Mouse (Mus musculus) midbrain, postnatal 0 days (tissue): Measurements from ENCODE around the gene Senp6. TPM values are rescaled to one million over a fixed set of nuclear protein-coding genes. Genes with fewer than 3 reads are reported as not detected.

ENCODE experiments used
- ATAC-seq: fragments of 200-750 bp; cut with Nextera tagmentation; 2 replicates; pipeline ENCODE4 v1.8.0; 2017; ENCODE audit warnings: moderate number of reproducible peaks, mild to moderate bottlenecking, moderate TSS enrichment, moderate library complexity; ENCODE audit not compliant: low FRiP score
- DNase-seq: peaks from one replicate; pipeline ENCODE4 v3.0.0-alpha.2; 2015; ENCODE audit warnings: low spot score
- H3K27ac ChIP-seq: fragments of 300-500 bp; sonication (generic); 2 replicates; pipeline ENCODE4 v1.5.1; 2014; ENCODE audit warnings: low read depth, mild to moderate bottlenecking, low read length, mixed read lengths
- H3K27me3 ChIP-seq: fragments of 300-500 bp; sonication (generic); 2 replicates; pipeline ENCODE4 v1.6.1; 2014; ENCODE audit warnings: low read length, control low read depth, mixed read lengths; ENCODE audit not compliant: insufficient read depth
- H3K36me3 ChIP-seq: fragments of 300-500 bp; sonication (generic); 2 replicates; pipeline ENCODE4 v1.6.1; 2014; ENCODE audit warnings: low read length, control low read depth, mixed read lengths; ENCODE audit not compliant: insufficient read depth
- H3K4me1 ChIP-seq: fragments of 300-500 bp; sonication (generic); 2 replicates; pipeline ENCODE4 v1.6.1; 2014; ENCODE audit warnings: mild to moderate bottlenecking, control low read depth, antibody characterized with exemption, low read length, mixed read lengths; ENCODE audit not compliant: insufficient read depth
- H3K4me2 ChIP-seq: fragments of 300-500 bp; sonication (generic); 2 replicates; pipeline ENCODE4 v1.6.1; 2014; ENCODE audit warnings: low read depth, mild to moderate bottlenecking, low read length, mixed read lengths; ENCODE audit not compliant: poor library complexity, severe bottlenecking
- H3K4me3 ChIP-seq: fragments of 300-500 bp; sonication (generic); 2 replicates; pipeline ENCODE4 v1.5.1; 2014; ENCODE audit warnings: low read depth, mild to moderate bottlenecking, low read length, moderate library complexity
- H3K9ac ChIP-seq: fragments of 300-500 bp; sonication (generic); replicated peaks from 2 replicates; pipeline ENCODE4 v1.6.1; 2014; ENCODE audit warnings: mild to moderate bottlenecking, low read length, moderate library complexity, mixed read lengths; ENCODE audit not compliant: poor library complexity, severe bottlenecking
- H3K9me3 ChIP-seq: fragments of 300-500 bp; sonication (generic); 2 replicates; pipeline ENCODE4 v1.6.1; 2016; ENCODE audit warnings: low read length, control low read depth
- CTCF ChIP-seq: IDR thresholded peaks from 2 replicates; pipeline ENCODE4 v1.5.1; 2016; ENCODE audit warnings: antibody characterized with exemption, mild to moderate bottlenecking
- WGBS: fragments of 180-500 bp; shearing (Covaris S2); extraction: QIAGEN DNeasy Blood & Tissue Kit; methylation state at CpG from one replicate; pipeline ENCODE4 v1.1.7; 2014; 5-methylcytosine and 5-hydroxymethylcytosine counted together
- polyA plus RNA-seq: library from polyadenylated mRNA; unstranded; fragments of >200 nt; fragmentation: Nextera tagmentation; extraction: Ambion mirVana; gene quantifications from 2 replicates; pipeline ENCODE4 v1.2.1, GENCODE M21; 2015
- total RNA-seq: library from RNA; depleted of rRNA; stranded (reverse); fragments of >200 nt; gene quantifications from 2 replicates; pipeline ENCODE4 v1.2.3, GENCODE M21; 2014; rRNA removed

Senp6 gene
- total and polyA plus RNA-seq, 2 experiments from 2014 or later = 43.7 to 88.0 TPM

- no peak for ATAC-seq
- H3K36me3 ChIP-seq = no peaks in the 10 kb centered on the region
- no peak overlapping the region for H3K4me3 ChIP-seq
- H3K9ac ChIP-seq = no peak overlapping the region
- no peak for TF ChIP-seq CTCF
- H3K4me2 ChIP-seq = no peak overlapping the region
- no peaks in the 10 kb centered on the region for H3K27me3 ChIP-seq
- H3K27ac ChIP-seq = no peak overlapping the region
- H3K9me3 ChIP-seq = no peaks in the 10 kb centered on the region
- no peak for DNase-seq
- WGBS = 68% methylated on average over 6 of the region's 6 CpGs
- no peaks in the 10 kb centered on the region for H3K4me1 ChIP-seq
Observed at GRCm38 (mm10) chr9:80191240-80191639, 124.5 kb downstream of the Senp6 start.

GRCm38 (mm10) chr9:80192324-80192723 lies 125.6 kb downstream of the Senp6 start:
- ATAC-seq = no peak
- H3K9me3 ChIP-seq = no peaks in the 10 kb centered on the region
- H3K9ac ChIP-seq = no peak overlapping the region
- H3K27me3 ChIP-seq = no peaks in the 10 kb centered on the region
- no peak for DNase-seq
- H3K36me3 ChIP-seq = no peaks in the 10 kb centered on the region
- H3K27ac ChIP-seq = no peak overlapping the region
- H3K4me1 ChIP-seq = no peaks in the 10 kb centered on the region
- H3K4me2 ChIP-seq = no peak overlapping the region
- WGBS = 88% methylated on average over 10 of the region's 10 CpGs
- H3K4me3 ChIP-seq = no peak overlapping the region
- TF ChIP-seq CTCF = no peak

GRCm38 (mm10) chr9:80194446-80194845 lies 127.7 kb downstream of the Senp6 start:
- Histone ChIP-seq H3K36me3 (no peaks in the 10 kb centered on the region), H3K9me3 (no peaks in the 10 kb centered on the region), H3K4me2 (no peak overlapping the region), H3K4me1 (no peaks in the 10 kb centered on the region), H3K9ac (no peak overlapping the region), H3K27ac (no peak overlapping the region; the same call in 1 of the 2 replicates), H3K27me3 (no peaks in the 10 kb centered on the region), H3K4me3 (no peak overlapping the region)
- WGBS = 67% methylated on average over 6 of the region's 6 CpGs
- no peak for DNase-seq
- no peak for ATAC-seq
- TF ChIP-seq CTCF = no peak

Other genes with a start within 250 kb of the Senp6 start
- gene Filip1, start 54.1 kb upstream of the Senp6 start, total RNA-seq = 3.1 and 4.3 TPM in 2 replicates
- gene Filip1, start 54.1 kb upstream of the Senp6 start, polyA plus RNA-seq = 2.8 and 3.6 TPM in 2 replicates
- 44.6 and 66.6 TPM in 2 replicates for gene Myo6, start 98.1 kb downstream of the Senp6 start, total RNA-seq
- 24.6 and 25.5 TPM in 2 replicates for gene Myo6, start 98.1 kb downstream of the Senp6 start, polyA plus RNA-seq